Mouse (Mus musculus): ENCODE measurements around the gene Olfr461. TPM values are rescaled to one million over a fixed set of nuclear protein-coding genes. Genes with fewer than 3 reads are reported as not detected.
"Not testable (repeated sequence)": the region's sequence is repeated elsewhere in the genome, so short reads cannot be mapped to it uniquely, and the experiment has no call there.

Gene Olfr461
- not detected in 2 replicates for polyA plus RNA-seq (2011; ENCODE audit: insufficient read length, low read depth, missing spikeins)

GRCm38 (mm10) chr6:40554950-40555349 is at the start of gene Olfr461:
TSS of gene Olfr461 (minus strand) at chr6:40555050.
- no peaks in the 10 kb centered on the region for H3K4me1 ChIP-seq (ENCODE audit: control insufficient read depth, insufficient read depth, low read length)
- H3K27ac ChIP-seq (ENCODE audit: insufficient read depth, low read length) = no peak within 1 kb of the TSS
- TF ChIP-seq POLR2A (IDR thresholded peaks at IDR 0.05; ENCODE audit: low read depth, low read length) (no peak), CTCF (IDR thresholded peaks at IDR 0.05; ENCODE audit: borderline replicate concordance, insufficient read depth, low read length) (no peak)
- no peak within 1 kb of the TSS for H3K4me3 ChIP-seq (ENCODE audit: insufficient read depth, low read length)

GRCm38 (mm10) chr6:40598546-40598945 is 43.7 kb upstream of the Olfr461 start:
- not testable (repeated sequence) for H3K4me1 ChIP-seq (ENCODE audit: control insufficient read depth, insufficient read depth, low read length); H3K27ac ChIP-seq (ENCODE audit: insufficient read depth, low read length); H3K4me3 ChIP-seq (ENCODE audit: insufficient read depth, low read length)

- H3K4me3 ChIP-seq (ENCODE audit: insufficient read depth, low read length) = no peak overlapping the region
- TF ChIP-seq CTCF (IDR thresholded peaks at IDR 0.05; ENCODE audit: borderline replicate concordance, insufficient read depth, low read length) (no peak), POLR2A (IDR thresholded peaks at IDR 0.05; ENCODE audit: low read depth, low read length) (no peak)
- no peaks in the 10 kb centered on the region for H3K4me1 ChIP-seq (ENCODE audit: control insufficient read depth, insufficient read depth, low read length)
- H3K27ac ChIP-seq (ENCODE audit: insufficient read depth, low read length) = no peak overlapping the region; the same call in 1 of the 2 replicates
These were observed 40.1 kb upstream of the Olfr461 start for GRCm38 (mm10) chr6:40594804-40595550.

GRCm38 (mm10) chr6:40588346-40588745 is 33.5 kb upstream of the Olfr461 start:
- no peak for TF ChIP-seq POLR2A (IDR thresholded peaks at IDR 0.05; ENCODE audit: low read depth, low read length)
- TF ChIP-seq CTCF (IDR thresholded peaks at IDR 0.05; ENCODE audit: borderline replicate concordance, insufficient read depth, low read length) = no peak
- H3K27ac ChIP-seq (ENCODE audit: insufficient read depth, low read length) = no peak overlapping the region
- H3K4me1 ChIP-seq (ENCODE audit: control insufficient read depth, insufficient read depth, low read length) = no peaks in the 10 kb centered on the region
- H3K4me3 ChIP-seq (ENCODE audit: insufficient read depth, low read length) = no peak overlapping the region

- Histone ChIP-seq H3K4me1 (ENCODE audit: control insufficient read depth, insufficient read depth, low read length) (no peaks in the 10 kb centered on the region), H3K4me3 (ENCODE audit: insufficient read depth, low read length) (no peak within 1 kb of the TSS), H3K27ac (ENCODE audit: insufficient read depth, low read length) (no peak within 1 kb of the TSS)
- TF ChIP-seq POLR2A (IDR thresholded peaks at IDR 0.05; ENCODE audit: low read depth, low read length) = no peak
- no peak for TF ChIP-seq CTCF (IDR thresholded peaks at IDR 0.05; ENCODE audit: borderline replicate concordance, insufficient read depth, low read length)
These were observed 30.8 kb upstream of the Olfr461 start, which contains the start of gene Clec5a for GRCm38 (mm10) chr6:40585645-40586044. TSS of gene Clec5a (minus strand) at chr6:40585821.

GRCm38 (mm10) chr6:40584336-40584735 is 29.5 kb upstream of the Olfr461 start:
- TF ChIP-seq CTCF (IDR thresholded peaks at IDR 0.05; ENCODE audit: borderline replicate concordance, insufficient read depth, low read length) = no peak
- TF ChIP-seq POLR2A (IDR thresholded peaks at IDR 0.05; ENCODE audit: low read depth, low read length) = no peak
- Histone ChIP-seq H3K4me3 (ENCODE audit: insufficient read depth, low read length) (no peak overlapping the region), H3K27ac (ENCODE audit: insufficient read depth, low read length) (no peak overlapping the region), H3K4me1 (ENCODE audit: control insufficient read depth, insufficient read depth, low read length) (no peaks in the 10 kb centered on the region)

- no peak for TF ChIP-seq CTCF (IDR thresholded peaks at IDR 0.05; ENCODE audit: borderline replicate concordance, insufficient read depth, low read length)
- no peak for TF ChIP-seq POLR2A (IDR thresholded peaks at IDR 0.05; ENCODE audit: low read depth, low read length)
- Histone ChIP-seq H3K4me3 (ENCODE audit: insufficient read depth, low read length) (no peak overlapping the region), H3K27ac (ENCODE audit: insufficient read depth, low read length) (no peak overlapping the region), H3K4me1 (ENCODE audit: control insufficient read depth, insufficient read depth, low read length) (no peaks in the 10 kb centered on the region)
These were observed 21.5 kb upstream of the Olfr461 start for GRCm38 (mm10) chr6:40576305-40576704.

- Histone ChIP-seq H3K27ac (ENCODE audit: insufficient read depth, low read length) (no peak overlapping the region), H3K4me3 (ENCODE audit: insufficient read depth, low read length) (no peak overlapping the region), H3K4me1 (ENCODE audit: control insufficient read depth, insufficient read depth, low read length) (no peaks in the 10 kb centered on the region)
- TF ChIP-seq CTCF (IDR thresholded peaks at IDR 0.05; ENCODE audit: borderline replicate concordance, insufficient read depth, low read length) (no peak), POLR2A (IDR thresholded peaks at IDR 0.05; ENCODE audit: low read depth, low read length) (no peak)
These were observed 18.8 kb upstream of the Olfr461 start for GRCm38 (mm10) chr6:40573618-40574017.

- TF ChIP-seq POLR2A (IDR thresholded peaks at IDR 0.05; ENCODE audit: low read depth, low read length) (no peak), CTCF (IDR thresholded peaks at IDR 0.05; ENCODE audit: borderline replicate concordance, insufficient read depth, low read length) (no peak)
- no peaks in the 10 kb centered on the region for H3K4me1 ChIP-seq (ENCODE audit: control insufficient read depth, insufficient read depth, low read length)
- no peak within 1 kb of the TSS for H3K27ac ChIP-seq (ENCODE audit: insufficient read depth, low read length)
- H3K4me3 ChIP-seq (ENCODE audit: insufficient read depth, low read length) = no peak within 1 kb of the TSS
These were observed 14.3 kb upstream of the Olfr461 start, which contains the start of gene Olfr460 for GRCm38 (mm10) chr6:40569187-40569586. TSS of gene Olfr460 (plus strand) at chr6:40569487.

GRCm38 (mm10) chr6:40544690-40545089 is 10.2 kb downstream of the Olfr461 start:
- Histone ChIP-seq H3K4me3 (ENCODE audit: insufficient read depth, low read length) (no peak overlapping the region), H3K4me1 (ENCODE audit: control insufficient read depth, insufficient read depth, low read length) (no peaks in the 10 kb centered on the region), H3K27ac (ENCODE audit: insufficient read depth, low read length) (no peak overlapping the region)
- TF ChIP-seq CTCF (IDR thresholded peaks at IDR 0.05; ENCODE audit: borderline replicate concordance, insufficient read depth, low read length) (no peak), POLR2A (IDR thresholded peaks at IDR 0.05; ENCODE audit: low read depth, low read length) (no peak)
